Mouse (Mus musculus): ENCODE measurements around the gene Gm21905. TPM values are rescaled to one million over a fixed set of nuclear protein-coding genes. Genes with fewer than 3 reads are reported as not detected.

Gm21905 gene
- total RNA-seq, 2 experiments from 2014 or later = not detected

Other genes starting within 250 kb of the Gm21905 start
- 10 to 100 TPM; 17.2 to 19.6 TPM for gene Atp8a1, start 99.0 kb downstream of the Gm21905 start, total RNA-seq (2021)
- not detected for gene Gm5108, start 4.8 kb downstream of the Gm21905 start, total RNA-seq (2021)
- gene Grxcr1, start 85.4 kb upstream of the Gm21905 start, total RNA-seq (2021) = not detected